Mouse (Mus musculus) stomach, postnatal 0 days (tissue): Measurements from ENCODE around the gene Zfp365.

ENCODE experiments used
- CTCF ChIP-seq: IDR thresholded peaks from 2 replicates; pipeline ENCODE4 v1.5.1; 2016; ENCODE audit warnings: antibody characterized with exemption, low read depth, mild to moderate bottlenecking, moderate library complexity
- EP300 ChIP-seq: optimal IDR thresholded peaks from 2 replicates; pipeline ENCODE3; 2016; ENCODE audit warnings: antibody characterized with exemption

DNA sequence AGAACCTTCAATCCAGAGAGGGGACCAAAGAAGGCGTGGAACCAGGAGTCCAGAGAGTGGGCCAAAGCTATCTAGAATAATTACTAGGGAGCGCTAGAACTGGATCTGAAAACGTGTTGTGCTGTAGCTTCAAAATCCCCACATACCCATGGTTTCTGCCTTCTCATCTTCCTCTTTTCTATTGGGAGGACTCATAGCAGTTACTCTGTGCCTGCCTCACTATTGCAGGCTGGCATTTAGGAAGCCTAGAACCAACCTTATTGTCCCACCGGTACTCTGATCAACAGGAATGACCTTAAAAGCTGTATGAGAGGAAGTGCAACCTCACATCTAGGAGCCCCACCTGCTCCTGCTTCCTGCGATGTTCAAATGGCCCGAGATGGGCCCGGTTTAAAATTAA lies 16.1 kb upstream of the Zfp365 start:
- TF ChIP-seq CTCF (no peak), EP300 (no peak)
